Mouse (Mus musculus) limb, embryonic 15.5 days (tissue): ENCODE results near the gene Mrps27. TPM values are rescaled to one million over a fixed set of nuclear protein-coding genes. Genes with fewer than 3 reads are reported as not detected.
A peak's percentile ranks its signal among the peaks of the same experiment; 100 is the strongest.

ENCODE experiments used
- ATAC-seq: fragments of 200-750 bp; cut with Nextera tagmentation; 2 replicates; pipeline ENCODE4 v1.8.0; 2017; ENCODE audit warnings: low read depth, moderate TSS enrichment; ENCODE audit not compliant: insufficient number of reproducible peaks, low FRiP score, low TSS enrichment
- H3K27ac ChIP-seq: fragments of 300-500 bp; sonication (generic); 2 replicates; pipeline ENCODE4 v1.5.1; 2015; ENCODE audit warnings: moderate library complexity, mild to moderate bottlenecking, inconsistent platforms
- H3K27me3 ChIP-seq: fragments of 300-500 bp; sonication (generic); 2 replicates; pipeline ENCODE4 v1.6.1; 2015; ENCODE audit warnings: inconsistent platforms
- H3K36me3 ChIP-seq: fragments of 300-500 bp; sonication (generic); 2 replicates; pipeline ENCODE4 v1.6.1; 2015; ENCODE audit warnings: inconsistent platforms
- H3K4me1 ChIP-seq: fragments of 300-500 bp; sonication (generic); 2 replicates; pipeline ENCODE4 v1.6.1; 2015; ENCODE audit warnings: inconsistent platforms
- H3K4me2 ChIP-seq: fragments of 300-500 bp; sonication (generic); 2 replicates; pipeline ENCODE4 v1.6.1; 2015; ENCODE audit warnings: mild to moderate bottlenecking, inconsistent platforms
- H3K4me3 ChIP-seq: fragments of 300-500 bp; sonication (generic); 2 replicates; pipeline ENCODE4 v1.5.1; 2015; ENCODE audit warnings: mild to moderate bottlenecking, inconsistent platforms
- H3K9ac ChIP-seq: fragments of 300-500 bp; sonication (generic); 2 replicates; pipeline ENCODE4 v1.6.1; 2015; ENCODE audit warnings: inconsistent platforms
- H3K9me3 ChIP-seq: fragments of 300-500 bp; sonication (generic); 2 replicates; pipeline ENCODE4 v1.6.1; 2016; ENCODE audit warnings: inconsistent platforms
- WGBS: fragments of 180-500 bp; shearing (Covaris S2); methylation state at CpG from one replicate; pipeline ENCODE4 v1.1.7; 2015; 5-methylcytosine and 5-hydroxymethylcytosine counted together
- polyA plus RNA-seq: library from polyadenylated mRNA; unstranded; fragments of >200 nt; fragmentation: Nextera tagmentation; extraction: Ambion mirVana; gene quantifications from 2 replicates; pipeline ENCODE4 v1.2.1, GENCODE M21; 2015

The Mrps27 gene
- polyA plus RNA-seq, result 50.2 and 52.0 TPM in 2 replicates

- H3K36me3 ChIP-seq, result peaks cover 40% of the 10 kb centered on the region
- H3K4me3 ChIP-seq, result peak within 1 kb of the TSS; percentile 77
- peak within 1 kb of the TSS; percentile 65 for H3K4me2 ChIP-seq
- H3K9me3 ChIP-seq, result no peaks in the 10 kb centered on the region
- ATAC-seq, result peak; percentile 98
- H3K27ac ChIP-seq, result peak within 1 kb of the TSS; percentile 94
- H3K4me1 ChIP-seq, result peaks cover 14% of the 10 kb centered on the region
- no peaks in the 10 kb centered on the region for H3K27me3 ChIP-seq
- 3% methylated on average over 38 of the region's 39 CpGs for WGBS
- H3K9ac ChIP-seq, result peak within 1 kb of the TSS; percentile 81
These were observed at the start of gene Mrps27, which contains the start of gene Ptcd2 for GRCm38 (mm10) chr13:99344599-99345575. Gene Mrps27, plus strand, starts transcription at chr13:99344786. Gene Ptcd2, minus strand, starts transcription at chr13:99344705.

DNA sequence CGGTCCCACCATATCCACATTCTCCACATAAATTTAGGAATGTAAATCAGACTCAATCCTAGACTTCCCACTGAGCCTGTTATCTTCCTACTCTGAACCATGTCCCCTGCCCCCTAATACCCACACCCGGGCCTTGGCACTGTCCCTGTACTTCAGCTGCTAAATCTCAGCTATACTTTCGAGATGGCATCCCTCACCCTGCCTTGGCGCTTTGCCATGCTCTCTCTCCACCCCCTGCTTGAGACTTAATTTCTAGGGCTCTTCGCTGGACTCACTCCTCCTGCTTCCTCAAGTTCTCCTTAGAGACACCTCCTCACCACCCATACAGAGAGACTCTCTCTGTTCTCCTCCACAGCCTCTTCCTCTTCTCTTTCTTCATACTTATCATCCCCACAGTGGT lies 44.7 kb upstream of the Mrps27 start:
- H3K4me1 ChIP-seq, result peaks cover 19% of the 10 kb centered on the region
- H3K9ac ChIP-seq, result no peak overlapping the region
- H3K9me3 ChIP-seq, result no peaks in the 10 kb centered on the region
- no peak overlapping the region; the same call in 1 of the 2 replicates for H3K27ac ChIP-seq
- ATAC-seq, result no peak
- H3K36me3 ChIP-seq, result no peaks in the 10 kb centered on the region
- no peak overlapping the region for H3K4me3 ChIP-seq
- no peaks in the 10 kb centered on the region for H3K27me3 ChIP-seq
- H3K4me2 ChIP-seq, result no peak overlapping the region
- WGBS, result 74% methylated on average over 5 of the region's 5 CpGs

- no peaks in the 10 kb centered on the region for H3K9me3 ChIP-seq
- no peak overlapping the region for H3K9ac ChIP-seq
- no peak for ATAC-seq
- 24% methylated on average over 5 of the region's 5 CpGs for WGBS
- no peak overlapping the region for H3K4me3 ChIP-seq
- H3K27ac ChIP-seq, result peak overlapping the region; percentile 58
- no peaks in the 10 kb centered on the region for H3K27me3 ChIP-seq
- no peak overlapping the region for H3K4me2 ChIP-seq
- no peaks in the 10 kb centered on the region for H3K36me3 ChIP-seq
- H3K4me1 ChIP-seq, result peaks cover 30% of the 10 kb centered on the region
These were observed 40.7 kb upstream of the Mrps27 start for GRCm38 (mm10) chr13:99303846-99304245.

DNA sequence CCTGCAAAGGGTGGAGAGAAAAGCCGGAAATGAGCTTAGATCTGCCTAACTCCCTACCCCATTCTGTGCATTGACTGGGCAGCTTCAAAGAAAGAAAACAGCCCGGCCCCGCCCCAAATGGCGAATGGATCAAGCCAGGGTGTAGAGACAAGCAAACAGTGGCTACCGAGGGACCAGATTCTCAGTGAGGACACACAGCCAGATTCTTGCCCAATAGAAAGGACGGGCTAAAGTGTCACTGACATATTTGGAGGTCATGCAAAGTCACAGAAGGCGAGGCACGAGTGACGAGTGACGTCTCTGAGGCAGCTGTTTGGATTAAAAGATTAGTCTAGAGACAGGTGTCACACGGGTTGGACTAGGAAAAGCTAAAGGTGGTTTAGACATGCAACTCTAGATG lies 40.2 kb upstream of the Mrps27 start:
- peaks cover 26% of the 10 kb centered on the region for H3K4me1 ChIP-seq
- H3K4me2 ChIP-seq, result no peak overlapping the region
- H3K9ac ChIP-seq, result no peak overlapping the region
- H3K27ac ChIP-seq, result peak overlapping the region; percentile 58; the same call in 1 of the 2 replicates
- H3K9me3 ChIP-seq, result no peaks in the 10 kb centered on the region
- 78% methylated on average over 11 of the region's 11 CpGs for WGBS
- no peaks in the 10 kb centered on the region for H3K27me3 ChIP-seq
- peak; percentile 62 for ATAC-seq
- no peak overlapping the region for H3K4me3 ChIP-seq
- H3K36me3 ChIP-seq, result no peaks in the 10 kb centered on the region

- no peak overlapping the region for H3K9ac ChIP-seq
- H3K36me3 ChIP-seq, result no peaks in the 10 kb centered on the region
- no peak overlapping the region for H3K4me3 ChIP-seq
- H3K4me1 ChIP-seq, result peaks cover 21% of the 10 kb centered on the region
- no peak for ATAC-seq
- no peak overlapping the region for H3K27ac ChIP-seq
- no peaks in the 10 kb centered on the region for H3K9me3 ChIP-seq
- H3K4me2 ChIP-seq, result no peak overlapping the region
- WGBS, result 66% methylated on average over 1 of the region's 1 CpGs
- no peaks in the 10 kb centered on the region for H3K27me3 ChIP-seq
These were observed 39.4 kb upstream of the Mrps27 start for GRCm38 (mm10) chr13:99305186-99305585.

- H3K9me3 ChIP-seq, result no peaks in the 10 kb centered on the region
- H3K36me3 ChIP-seq, result no peaks in the 10 kb centered on the region
- WGBS, result 80% methylated on average over 8 of the region's 8 CpGs
- no peak overlapping the region for H3K27ac ChIP-seq
- no peaks in the 10 kb centered on the region for H3K27me3 ChIP-seq
- peaks cover 21% of the 10 kb centered on the region for H3K4me1 ChIP-seq
- H3K4me2 ChIP-seq, result no peak overlapping the region
- H3K4me3 ChIP-seq, result no peak overlapping the region
- no peak overlapping the region for H3K9ac ChIP-seq
- ATAC-seq, result no peak
These were observed 38.4 kb upstream of the Mrps27 start for GRCm38 (mm10) chr13:99306164-99306563.

DNA sequence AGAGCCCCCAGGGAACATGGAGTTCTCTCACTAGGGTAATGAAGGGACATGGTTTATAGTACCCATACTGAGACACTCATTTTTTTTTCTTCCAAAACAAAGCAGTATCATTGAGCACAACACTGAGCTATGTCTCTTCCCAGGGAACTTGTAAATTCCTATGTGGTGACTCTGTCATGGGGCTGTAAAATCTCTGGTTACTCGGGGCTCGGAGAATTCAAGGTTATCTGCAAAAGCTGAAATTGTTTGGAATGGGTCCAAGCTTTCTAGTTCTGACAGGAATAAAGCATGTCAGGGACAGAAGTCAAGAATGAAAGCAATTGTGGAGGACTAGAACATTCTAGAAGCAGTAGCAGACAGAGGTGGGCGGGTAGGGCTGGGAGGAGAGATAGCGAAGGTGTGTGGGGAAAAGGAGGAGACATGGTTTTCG lies 36.6 kb upstream of the Mrps27 start:
- Histone ChIP-seq H3K4me3 (no peak overlapping the region), H3K9ac (no peak overlapping the region), H3K27ac (peak overlapping the region; percentile 59; the same call in 1 of the 2 replicates), H3K9me3 (no peaks in the 10 kb centered on the region), H3K4me1 (peaks cover 21% of the 10 kb centered on the region), H3K27me3 (no peaks in the 10 kb centered on the region), H3K4me2 (no peak overlapping the region), H3K36me3 (no peaks in the 10 kb centered on the region)
- 38% methylated on average over 5 of the region's 5 CpGs for WGBS
- peak; percentile 60; the same call in 1 of the 2 replicates for ATAC-seq

DNA sequence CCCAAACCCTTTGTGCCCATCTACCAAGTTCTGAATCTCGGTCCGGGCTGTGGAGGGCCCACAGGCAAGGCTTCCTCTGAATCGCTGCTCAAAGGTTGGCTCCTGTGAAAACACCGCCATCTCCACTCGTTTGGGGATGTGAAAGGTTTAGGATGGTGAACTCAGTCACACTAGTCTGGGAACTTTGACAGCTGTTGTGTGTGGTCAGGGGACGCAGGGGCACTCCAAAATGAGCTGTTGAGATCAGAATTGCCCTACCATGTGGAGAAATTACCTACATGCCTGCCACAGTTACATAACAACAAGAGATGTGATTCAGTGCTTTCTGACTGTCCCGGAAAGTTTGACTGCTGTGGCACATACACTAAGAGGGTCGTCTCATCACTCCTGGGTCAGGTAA lies 36.2 kb upstream of the Mrps27 start:
- Histone ChIP-seq H3K9ac (no peak overlapping the region), H3K4me3 (no peak overlapping the region), H3K4me1 (peaks cover 21% of the 10 kb centered on the region), H3K4me2 (no peak overlapping the region), H3K9me3 (no peaks in the 10 kb centered on the region), H3K27ac (peak overlapping the region; percentile 59; the same call in 1 of the 2 replicates), H3K27me3 (no peaks in the 10 kb centered on the region), H3K36me3 (no peaks in the 10 kb centered on the region)
- ATAC-seq, result no peak
- 74% methylated on average over 8 of the region's 8 CpGs for WGBS

GRCm38 (mm10) chr13:99314098-99314497 lies 30.5 kb upstream of the Mrps27 start:
- 0 out of 2 replicates have a peak, but pooled peaks cover 2% of the 10 kb centered on the region for H3K36me3 ChIP-seq
- no peak for ATAC-seq
- H3K4me1 ChIP-seq, result no peaks in the 10 kb centered on the region
- H3K4me2 ChIP-seq, result no peak overlapping the region
- H3K9ac ChIP-seq, result no peak overlapping the region
- H3K27ac ChIP-seq, result no peak overlapping the region
- 80% methylated on average over 5 of the region's 5 CpGs for WGBS
- no peak overlapping the region for H3K4me3 ChIP-seq
- H3K9me3 ChIP-seq, result no peaks in the 10 kb centered on the region
- no peaks in the 10 kb centered on the region for H3K27me3 ChIP-seq

- Histone ChIP-seq H3K9ac (no peak overlapping the region), H3K4me1 (no peaks in the 10 kb centered on the region), H3K9me3 (no peaks in the 10 kb centered on the region), H3K27ac (no peak overlapping the region), H3K4me3 (no peak overlapping the region), H3K27me3 (no peaks in the 10 kb centered on the region), H3K36me3 (peaks cover 7% of the 10 kb centered on the region), H3K4me2 (no peak overlapping the region)
- ATAC-seq, result no peak
- 67% methylated on average over 15 of the region's 15 CpGs for WGBS
These were observed 29.9 kb upstream of the Mrps27 start for GRCm38 (mm10) chr13:99314657-99315181.

- Histone ChIP-seq H3K9me3 (no peaks in the 10 kb centered on the region), H3K4me2 (no peak overlapping the region), H3K9ac (no peak overlapping the region), H3K27ac (no peak overlapping the region), H3K36me3 (peaks cover 23% of the 10 kb centered on the region), H3K27me3 (no peaks in the 10 kb centered on the region), H3K4me3 (no peak overlapping the region), H3K4me1 (no peaks in the 10 kb centered on the region)
- WGBS, result 85% methylated on average over 6 of the region's 6 CpGs
- ATAC-seq, result no peak
These were observed 28.2 kb upstream of the Mrps27 start for GRCm38 (mm10) chr13:99316366-99316765.

DNA sequence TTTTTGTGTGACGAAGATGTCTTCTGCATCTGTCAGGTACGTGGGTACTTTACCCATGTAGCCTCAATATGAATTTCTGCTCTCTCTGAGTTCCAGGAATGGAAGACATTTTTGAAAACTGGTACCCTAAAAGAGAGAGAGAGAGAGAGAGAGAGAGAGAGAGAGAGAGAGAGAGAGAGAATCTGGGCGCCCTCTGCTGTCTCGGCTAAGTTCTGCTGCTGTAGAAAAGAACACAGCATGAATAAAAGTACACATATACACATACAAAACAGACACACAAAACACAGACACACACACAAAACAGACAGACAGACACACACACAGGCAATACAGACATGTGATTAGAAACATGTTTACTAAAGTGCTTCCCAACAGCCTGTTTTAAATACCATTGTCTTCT lies 27.5 kb upstream of the Mrps27 start:
- Histone ChIP-seq H3K4me3 (no peak overlapping the region), H3K9ac (no peak overlapping the region), H3K27me3 (no peaks in the 10 kb centered on the region), H3K9me3 (no peaks in the 10 kb centered on the region), H3K4me1 (no peaks in the 10 kb centered on the region), H3K36me3 (peaks cover 26% of the 10 kb centered on the region), H3K4me2 (no peak overlapping the region), H3K27ac (no peak overlapping the region)
- ATAC-seq, result no peak
- 60% methylated on average over 4 of the region's 4 CpGs for WGBS
